Mouse (Mus musculus) forebrain, postnatal 0 days (tissue): ENCODE results near the gene B9d2. TPM values are rescaled to one million over a fixed set of nuclear protein-coding genes. Genes with fewer than 3 reads are reported as not detected.

Source experiments
- ATAC-seq: fragments of 200-750 bp; cut with Nextera tagmentation; 2 replicates; pipeline ENCODE4 v1.8.0; 2017; ENCODE audit warnings: mild to moderate bottlenecking, moderate library complexity
- DNase-seq: peaks from one replicate; pipeline ENCODE4 v3.0.0-alpha.2; 2015
- H3K27ac ChIP-seq: fragments of 300-500 bp; sonication (generic); 2 replicates; pipeline ENCODE4 v1.5.1; 2014; ENCODE audit warnings: low read depth, mild to moderate bottlenecking, antibody characterized with exemption, low read length, moderate library complexity, mixed read lengths
- H3K27me3 ChIP-seq: fragments of 300-500 bp; sonication (generic); 2 replicates; pipeline ENCODE4 v1.6.1; 2014; ENCODE audit warnings: mild to moderate bottlenecking, low read length, mixed read lengths; ENCODE audit not compliant: insufficient read depth
- H3K36me3 ChIP-seq: fragments of 300-500 bp; sonication (generic); 2 replicates; pipeline ENCODE4 v1.6.1; 2014; ENCODE audit warnings: mild to moderate bottlenecking, moderate library complexity; ENCODE audit not compliant: insufficient read depth
- H3K4me1 ChIP-seq: fragments of 300-500 bp; sonication (generic); 2 replicates; pipeline ENCODE4 v1.6.1; 2014; ENCODE audit warnings: antibody characterized with exemption; ENCODE audit not compliant: insufficient read depth
- H3K4me2 ChIP-seq: fragments of 300-500 bp; sonication (generic); 2 replicates; pipeline ENCODE4 v1.6.1; 2014; ENCODE audit warnings: low read depth, mild to moderate bottlenecking, moderate library complexity
- H3K4me3 ChIP-seq: fragments of 300-500 bp; sonication (generic); 2 replicates; pipeline ENCODE4 v1.5.1; 2014; ENCODE audit warnings: low read depth, low read length, mixed read lengths
- H3K9ac ChIP-seq: fragments of 300-500 bp; sonication (generic); 2 replicates; pipeline ENCODE4 v1.6.1; 2014; ENCODE audit warnings: mild to moderate bottlenecking
- H3K9me3 ChIP-seq: fragments of 300-500 bp; sonication (generic); 2 replicates; pipeline ENCODE4 v1.6.1; 2016; ENCODE audit warnings: low read length
- CTCF ChIP-seq: sonication (generic); IDR thresholded peaks from 2 replicates; pipeline ENCODE4 v1.5.1; 2016; ENCODE audit warnings: antibody characterized with exemption, control low read depth, low read depth
- WGBS: fragments of 180-500 bp; shearing (Covaris S2); extraction: QIAGEN DNeasy Blood & Tissue Kit; methylation state at CpG from one replicate; pipeline ENCODE4 v1.1.7; 2014; 5-methylcytosine and 5-hydroxymethylcytosine counted together
- polyA plus RNA-seq: library from polyadenylated mRNA; unstranded; fragments of >200 nt; fragmentation: Nextera tagmentation; extraction: Ambion mirVana; gene quantifications from 2 replicates; pipeline ENCODE4 v1.2.1, GENCODE M21; 2015
- total RNA-seq: library from RNA; depleted of rRNA; stranded (reverse); fragments of >200 nt; gene quantifications from 2 replicates; pipeline ENCODE4 v1.2.3, GENCODE M21; 2014

The B9d2 gene
- total and polyA plus RNA-seq, 2 experiments from 2014 or later: 15.7 to 58.2 TPM

DNA sequence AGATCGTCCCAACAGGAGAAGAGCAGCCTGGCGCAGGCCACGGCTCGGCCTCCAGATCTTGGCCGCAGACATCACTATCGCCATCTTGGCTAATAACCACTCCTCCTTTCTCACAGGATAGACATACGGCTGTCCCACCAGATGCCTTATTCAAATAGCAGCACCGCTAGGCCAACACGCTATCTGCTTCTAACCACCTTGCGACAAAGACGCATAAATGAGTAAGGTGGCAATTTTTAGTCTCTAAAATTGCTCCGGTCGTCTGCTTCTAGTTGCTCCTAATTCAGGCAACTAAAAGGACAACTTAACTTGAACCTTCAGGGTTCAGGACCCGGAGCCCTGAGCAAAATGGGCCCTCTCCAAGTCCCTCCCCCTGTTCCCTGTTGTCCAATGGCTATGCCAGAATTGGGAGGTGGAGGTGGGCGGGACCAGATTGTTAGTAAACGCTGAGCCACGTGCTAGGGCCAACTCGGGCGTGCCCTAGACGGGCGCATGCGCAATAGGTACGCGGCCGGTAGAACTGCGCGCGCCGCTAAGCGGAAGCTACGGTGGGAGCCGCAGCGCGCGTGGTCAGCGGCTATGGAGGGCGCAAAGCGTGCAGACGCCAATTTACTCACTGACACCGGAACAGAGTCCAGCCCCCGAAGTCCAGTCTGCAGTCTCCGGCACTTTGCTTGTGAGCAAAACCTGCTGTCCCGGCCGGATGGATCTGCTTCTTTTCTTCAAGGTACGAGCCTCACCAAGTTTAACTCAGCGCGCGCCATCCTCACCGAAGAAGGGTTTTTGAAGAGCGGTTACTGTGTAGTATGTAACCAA, 21.7 kb upstream of the B9d2 start, which contains the start of the genes Bckdha and Exosc5:
Bckdha (minus strand) TSS at position 325 of the 816 bp plus-strand sequence.
Exosc5 (plus strand) TSS at position 508 of the 816 bp plus-strand sequence.
- Histone ChIP-seq H3K4me3 (peak within 1 kb of the TSS; percentile 70), H3K9ac (peak within 1 kb of the TSS; percentile 63), H3K4me2 (peak within 1 kb of the TSS; percentile 53), H3K27me3 (no peaks in the 10 kb centered on the region), H3K4me1 (peaks cover 9% of the 10 kb centered on the region), H3K27ac (peak within 1 kb of the TSS; percentile 70), H3K36me3 (peaks cover 3% of the 10 kb centered on the region; the same call in 1 of the 2 replicates), H3K9me3 (no peaks in the 10 kb centered on the region)
- peak; percentile 99 for ATAC-seq
- no peak for TF ChIP-seq CTCF
- WGBS: under 1% methylated on average over 50 of the region's 50 CpGs
- peak; percentile 100 for DNase-seq

GRCm38 (mm10) chr7:25666381-25666780, 14.2 kb upstream of the B9d2 start:
- 95% methylated on average over 8 of the region's 8 CpGs for WGBS
- DNase-seq (no peak), ATAC-seq (no peak)
- Histone ChIP-seq H3K9ac (no peak overlapping the region), H3K4me2 (no peak overlapping the region), H3K9me3 (no peaks in the 10 kb centered on the region), H3K4me3 (no peak overlapping the region), H3K27me3 (no peaks in the 10 kb centered on the region), H3K27ac (no peak overlapping the region), H3K4me1 (no peaks in the 10 kb centered on the region), H3K36me3 (peaks cover 22% of the 10 kb centered on the region)
- TF ChIP-seq CTCF: no peak

GRCm38 (mm10) chr7:25669158-25669557, 11.4 kb upstream of the B9d2 start:
- no peak for ATAC-seq
- TF ChIP-seq CTCF: no peak
- Histone ChIP-seq H3K4me2 (no peak overlapping the region), H3K9me3 (no peaks in the 10 kb centered on the region), H3K27ac (no peak overlapping the region), H3K9ac (no peak overlapping the region), H3K4me1 (no peaks in the 10 kb centered on the region), H3K36me3 (peaks cover 22% of the 10 kb centered on the region), H3K4me3 (no peak overlapping the region), H3K27me3 (peaks cover 1% of the 10 kb centered on the region; the same call in 1 of the 2 replicates)
- 94% methylated on average over 10 of the region's 10 CpGs for WGBS
- no peak for DNase-seq

DNA sequence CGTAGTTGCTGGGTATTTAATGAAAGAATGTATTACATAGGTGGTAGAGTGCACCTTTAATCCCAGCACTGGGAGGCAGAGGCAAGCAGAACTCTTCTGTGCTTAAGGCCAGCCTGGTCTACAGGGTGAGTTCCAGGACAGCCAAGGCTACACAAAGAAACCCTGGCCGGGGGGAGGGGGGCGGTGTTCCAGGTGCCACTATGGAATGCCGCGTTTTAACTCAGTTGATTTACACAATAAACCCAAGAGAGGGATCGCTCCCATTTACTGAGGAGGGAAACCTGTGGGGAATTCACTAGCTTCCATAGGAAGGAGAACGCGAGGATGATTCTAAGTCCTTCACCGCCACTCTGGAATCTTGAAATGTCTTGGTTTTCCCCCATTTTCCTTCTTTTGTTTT, 10.9 kb upstream of the B9d2 start:
- Histone ChIP-seq H3K4me3 (no peak overlapping the region), H3K9ac (no peak overlapping the region), H3K9me3 (no peaks in the 10 kb centered on the region), H3K4me1 (no peaks in the 10 kb centered on the region), H3K27ac (no peak overlapping the region), H3K36me3 (peaks cover 22% of the 10 kb centered on the region), H3K27me3 (peaks cover 6% of the 10 kb centered on the region; the same call in 1 of the 2 replicates), H3K4me2 (no peak overlapping the region)
- TF ChIP-seq CTCF: no peak
- 84% methylated on average over 9 of the region's 9 CpGs for WGBS
- DNase-seq: no peak
- no peak for ATAC-seq

DNA sequence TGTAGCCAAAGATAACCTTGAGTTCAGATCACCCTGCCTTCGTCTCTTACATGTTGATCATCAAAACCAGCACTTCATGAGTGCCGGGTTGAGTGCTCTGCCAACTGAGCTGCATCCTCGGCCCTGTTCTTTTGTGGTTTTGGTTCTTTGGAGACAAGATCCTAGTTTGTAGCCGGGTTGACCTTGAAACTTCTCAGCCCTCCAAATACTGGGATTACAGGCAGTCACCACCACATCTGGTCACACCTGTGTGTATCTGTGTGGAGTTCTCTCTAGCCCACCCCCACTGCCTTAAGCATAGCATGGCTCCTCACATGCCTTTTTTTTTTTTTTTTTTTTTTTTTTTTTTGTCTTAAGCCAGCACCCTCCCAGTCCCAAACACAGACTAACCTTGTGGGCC, 10.5 kb upstream of the B9d2 start:
- Histone ChIP-seq H3K4me2 (no peak overlapping the region), H3K9ac (no peak overlapping the region), H3K9me3 (no peaks in the 10 kb centered on the region), H3K4me3 (no peak overlapping the region), H3K27me3 (peaks cover 7% of the 10 kb centered on the region; the same call in 1 of the 2 replicates), H3K36me3 (peaks cover 18% of the 10 kb centered on the region), H3K27ac (no peak overlapping the region), H3K4me1 (no peaks in the 10 kb centered on the region; the same call in 1 of the 2 replicates)
- 92% methylated on average over 4 of the region's 4 CpGs for WGBS
- ATAC-seq (no peak), DNase-seq (no peak)
- TF ChIP-seq CTCF: no peak

DNA sequence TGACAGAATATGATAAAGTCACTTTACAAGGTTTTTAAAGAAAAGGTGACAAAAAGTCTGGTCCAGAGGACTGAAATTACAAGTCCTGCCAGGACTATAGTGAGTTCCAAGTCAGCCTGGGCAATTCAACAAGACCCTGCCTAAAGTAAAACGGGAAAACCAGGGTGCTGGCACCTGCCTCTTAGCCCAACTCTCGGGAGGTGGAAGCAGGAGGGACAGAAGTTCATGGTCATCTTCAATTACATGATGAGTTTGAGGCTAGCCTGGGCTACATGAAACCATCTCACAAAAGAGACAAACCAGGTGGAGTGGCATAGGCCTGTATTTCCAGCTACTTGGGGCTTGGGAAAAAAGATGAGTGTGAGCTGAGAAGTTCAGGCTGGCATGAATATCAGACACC, 8.9 kb upstream of the B9d2 start:
- TF ChIP-seq CTCF: no peak
- H3K9ac ChIP-seq: no peak overlapping the region
- no peak for ATAC-seq
- 63% methylated on average over 2 of the region's 2 CpGs for WGBS
- DNase-seq: no peak
- peaks cover 16% of the 10 kb centered on the region for H3K36me3 ChIP-seq
- no peak overlapping the region for H3K4me3 ChIP-seq
- H3K4me1 ChIP-seq: peaks cover under 1% of the 10 kb centered on the region; the same call in 1 of the 2 replicates
- H3K27me3 ChIP-seq: peaks cover 7% of the 10 kb centered on the region; the same call in 1 of the 2 replicates
- no peak overlapping the region for H3K27ac ChIP-seq
- H3K9me3 ChIP-seq: no peaks in the 10 kb centered on the region
- no peak overlapping the region for H3K4me2 ChIP-seq

DNA sequence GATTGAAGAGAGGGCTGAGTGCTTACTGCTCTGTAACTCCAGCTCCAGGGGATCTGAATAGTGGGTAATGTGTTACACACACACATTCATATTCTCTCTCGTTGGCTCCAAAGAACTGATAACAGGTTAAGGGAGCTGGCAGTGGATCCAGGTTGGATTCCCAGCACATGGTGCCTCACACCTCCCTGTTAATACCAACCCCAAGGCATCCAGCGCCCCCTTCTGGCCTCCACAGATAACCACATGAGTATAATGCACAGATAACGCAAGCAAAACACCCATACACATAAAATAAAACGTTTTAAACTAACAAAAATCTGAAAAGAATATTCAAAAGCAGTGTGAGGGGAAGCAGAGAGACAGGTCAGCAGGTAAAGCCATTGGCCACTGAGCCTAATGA, 8.1 kb upstream of the B9d2 start:
- H3K9me3 ChIP-seq: no peaks in the 10 kb centered on the region
- no peak overlapping the region for H3K4me3 ChIP-seq
- no peak for DNase-seq
- H3K4me1 ChIP-seq: peaks cover 4% of the 10 kb centered on the region; the same call in 1 of the 2 replicates
- H3K4me2 ChIP-seq: no peak overlapping the region
- peaks cover 7% of the 10 kb centered on the region; the same call in 1 of the 2 replicates for H3K27me3 ChIP-seq
- no peak overlapping the region for H3K9ac ChIP-seq
- no peak for ATAC-seq
- H3K36me3 ChIP-seq: peaks cover 16% of the 10 kb centered on the region
- 0 out of 2 replicates have a peak, but pooled peaks have one; percentile 5 for TF ChIP-seq CTCF
- H3K27ac ChIP-seq: no peak overlapping the region
- 51% methylated on average over 4 of the region's 4 CpGs for whole genome bisulfite sequencing
